Mouse (Mus musculus): ENCODE data around the gene Pole2.

DNA sequence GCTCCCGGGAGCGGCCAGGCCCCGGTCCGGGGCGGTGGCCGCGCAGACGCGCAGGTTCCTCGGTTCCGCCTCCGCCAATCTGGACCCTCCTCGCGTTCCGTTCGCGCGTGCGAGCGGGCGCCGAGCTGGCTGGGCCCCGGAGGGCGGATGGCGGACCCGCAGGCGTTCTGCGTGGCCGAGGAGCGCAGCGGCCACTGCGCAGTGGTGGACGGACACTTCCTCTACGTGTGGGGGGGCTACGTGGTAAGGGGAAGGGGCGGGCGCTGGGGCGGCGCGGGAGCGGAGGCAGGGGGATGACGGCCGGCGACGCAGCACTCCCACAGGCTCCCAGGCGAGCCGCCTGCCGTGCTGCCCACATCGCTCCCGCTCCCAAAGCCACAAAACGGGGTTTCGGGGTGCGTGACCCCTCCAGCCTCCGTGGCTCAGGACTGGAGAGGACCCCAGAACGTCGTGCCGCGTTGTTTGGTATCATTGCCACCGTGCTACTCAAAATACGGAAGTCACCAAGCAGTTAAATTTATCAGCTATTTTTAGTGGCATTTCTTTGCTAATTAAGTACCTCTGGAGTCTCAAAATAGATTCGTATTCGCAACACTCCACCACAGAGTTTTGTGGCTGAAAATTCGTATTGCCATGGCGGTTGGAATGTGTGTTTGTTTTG is 13.9 kb upstream of the Pole2 start:
- TF ChIP-seq GATA1 (IDR thresholded peaks at IDR 0.05; ENCODE audit: borderline replicate concordance, low read length), result no peak
- no peak for TF ChIP-seq FLI1 (IDR thresholded peaks at IDR 0.05; ENCODE audit: low read length)
